Mouse (Mus musculus) small intestine, adult 2 months (tissue): ENCODE data around the gene Arfrp1.

ENCODE experiments used
- CTCF ChIP-seq: fragments of 200-500 bp; IDR thresholded peaks from 2 replicates; pipeline ENCODE4 v1.5.1; 2012; ENCODE audit warnings: low read depth, mild to moderate bottlenecking, control low read depth, inconsistent platforms, low read length, moderate library complexity, mixed read lengths; ENCODE audit not compliant: insufficient replicate concordance, insufficient read length; ENCODE audit errors: extremely low read depth
- POLR2A ChIP-seq: fragments of 200-500 bp; IDR thresholded peaks from 2 replicates; pipeline ENCODE4 v1.6.1; 2012; ENCODE audit warnings: low read depth, mild to moderate bottlenecking, control low read depth, inconsistent platforms, low read length, moderate library complexity

DNA sequence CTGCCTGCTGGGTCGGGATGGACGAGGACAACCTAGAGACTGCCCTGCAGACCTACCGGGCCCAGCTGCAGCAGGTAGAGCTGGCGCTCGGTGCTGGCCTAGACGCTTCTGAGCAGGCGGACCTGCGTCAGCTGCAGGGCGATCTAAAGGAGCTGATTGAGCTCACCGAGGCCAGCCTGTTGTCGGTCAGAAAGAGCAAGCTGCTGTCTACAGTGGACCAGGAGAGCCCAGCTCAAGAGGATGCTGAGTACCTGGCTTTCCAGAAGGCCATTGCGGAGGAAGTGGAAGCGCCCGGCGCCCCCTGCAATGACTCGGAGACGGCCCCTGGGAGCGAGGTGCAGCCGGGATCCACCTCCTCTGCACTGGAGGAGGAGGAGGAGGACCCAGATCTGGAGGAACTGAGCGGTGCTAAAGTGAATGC lies 461 bp upstream of the Arfrp1 start:
- TF ChIP-seq CTCF (no peak), POLR2A (no peak)
